Mouse (Mus musculus): ENCODE measurements around the gene C130060K24Rik.

DNA sequence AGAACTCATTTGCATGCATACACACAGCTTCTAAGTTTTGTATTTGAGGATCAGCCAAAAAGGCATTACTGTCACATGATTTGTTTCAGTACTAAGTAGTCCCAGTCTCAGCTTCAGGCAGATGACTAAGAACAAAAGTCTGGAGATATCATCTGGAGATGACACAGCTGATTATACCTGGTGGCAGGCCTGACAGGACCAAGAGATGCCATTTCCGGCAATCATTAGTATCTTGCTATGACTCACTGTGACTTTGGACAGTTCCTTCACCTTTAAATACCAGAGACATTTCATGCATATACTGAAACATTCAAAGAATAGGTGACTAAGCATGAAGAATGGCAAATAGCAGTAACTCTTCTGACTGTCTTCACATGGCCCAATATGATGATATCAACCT lies 84.4 kb downstream of the C130060K24Rik start:
- TF ChIP-seq CTCF (conservative IDR thresholded peaks at IDR 0.05; ENCODE audit: low read length) (no peak), NANOG (IDR thresholded peaks at IDR 0.05; ENCODE audit: borderline replicate concordance, low read length) (no peak)

Data from E14TG2a.4 (cell line).